20 mouse cellular contexts compared by ENCODE assay signal in genomic region chr2:21254308-21254707, GRCm38 (mm10). TPM values are rescaled to one million over a fixed set of nuclear protein-coding genes. Genes with fewer than 3 reads are reported as not detected.
DNase-seq lines count a peak whose midpoint lies in the region; ATAC-seq lines count a peak whose summit lies in the region.
"Had no signal": no experiment of that assay in that cellular context is flagged by ENCODE, and none has a peak within 500 bp of the region (broad histone marks: within the 10 kb centered on the region; RNA-seq: fewer than 3 reads in every experiment).

No protein-coding gene starts in this region.

- 0 out of 2 replicates have a peak, but pooled peaks have one; percentile 66 for ATAC-seq in heart, embryonic 12.5 days (ENCODE audit: insufficient number of reproducible peaks, low FRiP score)
- ATAC-seq in megakaryocyte-erythroid progenitor cell, adult 5-6 weeks (replicated peaks; ENCODE audit: low FRiP score, low TSS enrichment, poor library complexity, severe bottlenecking), result peak; percentile 77
- ATAC-seq: forebrain, embryonic 13.5 days; forebrain, embryonic 15.5 days; forebrain, postnatal 0 days had no signal

- no peak overlapping the region for H3K4me3 ChIP-seq in heart, embryonic 12.5 days
- H3K4me3 ChIP-seq: embryonic facial prominence, embryonic 10.5 days; embryonic facial prominence, embryonic 12.5 days; forebrain, embryonic 13.5 days; forebrain, embryonic 15.5 days had no signal

- intact Hi-C loops in heart, postnatal 25 days (cut with DNase I), result no loop called here

- no peak for DNase-seq in heart, postnatal 25 days (ENCODE audit: low spot score)
- no peak for DNase-seq in kidney, postnatal 14 days
- DNase-seq in adrenal gland, adult (ENCODE audit: inconsistent age in 2 of 2, low spot score in 1 of 2), result no peak
- DNase-seq: adrenal gland, adult 8-10 months; adrenal gland, postnatal 14 days; adrenal gland, postnatal 36 days; B cell, adult 2 months; cerebellum, adult 11-12 months; cerebellum, adult 2 months; cerebellum, adult 9-10 months; cerebellum, postnatal 10 days; cerebellum, postnatal 25 days; forebrain, postnatal 0 days had no signal

- H3K27ac ChIP-seq in heart, embryonic 12.5 days (ENCODE audit: poor library complexity, severe bottlenecking), result no peak overlapping the region
- H3K27ac ChIP-seq: embryonic facial prominence, embryonic 10.5 days; embryonic facial prominence, embryonic 12.5 days; forebrain, embryonic 13.5 days; forebrain, embryonic 15.5 days had no signal

- no peaks in the 10 kb centered on the region for H3K9me3 ChIP-seq in heart, embryonic 12.5 days (replicated peaks)
- H3K9me3 ChIP-seq: embryonic facial prominence, embryonic 10.5 days; embryonic facial prominence, embryonic 12.5 days; forebrain, embryonic 13.5 days; forebrain, embryonic 15.5 days had no signal

- H3K36me3 ChIP-seq in heart, embryonic 12.5 days, result no peaks in the 10 kb centered on the region
- H3K36me3 ChIP-seq: embryonic facial prominence, embryonic 10.5 days; embryonic facial prominence, embryonic 12.5 days; forebrain, embryonic 15.5 days had no signal

- H3K27me3 ChIP-seq in heart, embryonic 12.5 days (replicated peaks), result no peaks in the 10 kb centered on the region
- H3K27me3 ChIP-seq: embryonic facial prominence, embryonic 12.5 days; forebrain, embryonic 13.5 days; forebrain, embryonic 15.5 days had no signal

- peaks cover 8% of the 10 kb centered on the region; the same call in 1 of the 2 replicates for H3K4me1 ChIP-seq in heart, embryonic 12.5 days (replicated peaks)
- H3K4me1 ChIP-seq: embryonic facial prominence, embryonic 10.5 days; embryonic facial prominence, embryonic 12.5 days; forebrain, embryonic 13.5 days had no signal

- H3K9ac ChIP-seq in heart, embryonic 12.5 days, result no peak overlapping the region
- H3K9ac ChIP-seq: embryonic facial prominence, embryonic 12.5 days; forebrain, embryonic 13.5 days; forebrain, embryonic 15.5 days; forebrain, postnatal 0 days had no signal

- H3K4me2 ChIP-seq in heart, embryonic 12.5 days, result no peak overlapping the region
- H3K4me2 ChIP-seq: embryonic facial prominence, embryonic 12.5 days; forebrain, embryonic 13.5 days; forebrain, embryonic 15.5 days had no signal

RNA-seq across cellular contexts. Expression of gene Thnsl1, which starts 48.8 kb away (rescaled TPM):
- 8.7 and 8.8 TPM in 2 replicates for polyA plus RNA-seq in heart, embryonic 12.5 days (2016; fragmentation: Nextera tagmentation; extraction: Ambion mirVana)
- total RNA-seq in heart, postnatal 25 days (2021), result 1 to 10 TPM; 5.6 to 8.6 TPM
- 1.9 and 2.5 TPM in 2 replicates for total RNA-seq in megakaryocyte-erythroid progenitor cell, adult 5-6 weeks (2014; fragmentation: Nextera tagmentation)
- 2.0 and 3.5 TPM in 2 replicates for total RNA-seq in megakaryocyte-erythroid progenitor cell, adult 5-6 weeks (2017)

RNA-seq across cellular contexts. Expression of gene Enkur, which starts 49.1 kb away (rescaled TPM):
- polyA plus RNA-seq in heart, embryonic 12.5 days (2016; fragmentation: Nextera tagmentation; extraction: Ambion mirVana), result 1.5 and 2.3 TPM in 2 replicates
- total RNA-seq in heart, postnatal 25 days (2021), result 1 to 10 TPM; 1.7 to 2.3 TPM
- not detected in 2 replicates for total RNA-seq in megakaryocyte-erythroid progenitor cell, adult 5-6 weeks (2014; fragmentation: Nextera tagmentation)
- total RNA-seq in megakaryocyte-erythroid progenitor cell, adult 5-6 weeks (2017), result 0.72 TPM in 1 of 2 replicates, not detected in the other
- total RNA-seq: MEL had no signal
